Mouse (Mus musculus) neural tube, postnatal 0 days (tissue): ENCODE data around the gene Fthl17f. TPM values are rescaled to one million over a fixed set of nuclear protein-coding genes. Genes with fewer than 3 reads are reported as not detected.

ENCODE experiments used
- polyA plus RNA-seq: library from polyadenylated mRNA; unstranded; fragments of >200 nt; fragmentation: Nextera tagmentation; extraction: Ambion mirVana; gene quantifications from 2 replicates; pipeline ENCODE4 v1.2.1, GENCODE M21; 2015

The Fthl17f gene
- not detected in 2 replicates for polyA plus RNA-seq

GRCm38 (mm10) chrX:9062715-9063114, at the start of gene Fthl17f:
TSS of gene Fthl17f (plus strand) at chrX:9063015.

GRCm38 (mm10) chrX:9033193-9033592, 29.6 kb upstream of the Fthl17f start, which contains the start of gene Fthl17e:
TSS of gene Fthl17e (plus strand) at chrX:9033493.

GRCm38 (mm10) chrX:9104262-9104661, 41.4 kb downstream of the Fthl17f start, which contains the start of gene 4930402K13Rik:
TSS of gene 4930402K13Rik (plus strand) at chrX:9104562.

Other genes with a start within 250 kb of the Fthl17f start
- not detected in 2 replicates for gene Gm6592, start 219.0 kb upstream of the Fthl17f start, polyA plus RNA-seq
- not detected in 2 replicates for gene Gm5751, start 188.8 kb upstream of the Fthl17f start, polyA plus RNA-seq
- gene B630019K06Rik, start 170.6 kb upstream of the Fthl17f start, polyA plus RNA-seq: 41.5 and 51.1 TPM in 2 replicates
- gene Fthl17b, start 100.0 kb upstream of the Fthl17f start, polyA plus RNA-seq: not detected in 2 replicates
- not detected in 2 replicates for gene Fthl17c, start 86.5 kb upstream of the Fthl17f start, polyA plus RNA-seq
- not detected in 2 replicates for gene Fthl17d, start 76.3 kb upstream of the Fthl17f start, polyA plus RNA-seq
- gene Fthl17e, start 29.5 kb upstream of the Fthl17f start, polyA plus RNA-seq: not detected in 2 replicates
- gene 4930402K13Rik, start 41.5 kb downstream of the Fthl17f start, polyA plus RNA-seq: not detected in 2 replicates
- 2.8 and 2.9 TPM in 2 replicates for gene Lancl3, start 136.9 kb downstream of the Fthl17f start, polyA plus RNA-seq
- not detected in 2 replicates for gene Gm14862, start 193.9 kb downstream of the Fthl17f start, polyA plus RNA-seq
- gene Xk, start 209.7 kb downstream of the Fthl17f start, polyA plus RNA-seq: 5.0 TPM in 2 replicates
- not detected in 2 replicates for gene H2al1m, start 220.7 kb downstream of the Fthl17f start, polyA plus RNA-seq